Mouse (Mus musculus) embryonic fibroblast, embryonic 13.5 days (primary cell): ENCODE measurements at regions not wholly inside any gene's neighbourhood (a gene's known extent, or its start where the extent isn't known, plus 50 kb on each side); places are given as distances from the start of the nearest gene placed in this dataset.

Experiments used
- H3K27ac ChIP-seq: 2 replicates; pipeline ENCODE4 v1.5.1; 2012; ENCODE audit warnings: low read length, control low read depth, inconsistent platforms; ENCODE audit not compliant: insufficient read depth
- H3K4me1 ChIP-seq: 2 replicates; pipeline ENCODE4 v1.6.1; 2011; ENCODE audit warnings: low read length; ENCODE audit not compliant: control insufficient read depth, insufficient read depth
- H3K4me3 ChIP-seq: 2 replicates; pipeline ENCODE4 v1.5.1; 2011; ENCODE audit warnings: mild to moderate bottlenecking, control low read depth, low read length; ENCODE audit not compliant: insufficient read depth
- CTCF ChIP-seq: IDR thresholded peaks from 2 replicates; pipeline ENCODE4 v1.5.1; 2011; ENCODE audit warnings: mild to moderate bottlenecking, control low read depth, low read length, moderate library complexity, borderline replicate concordance; ENCODE audit not compliant: insufficient read depth
- POLR2A ChIP-seq: IDR thresholded peaks from 2 replicates; pipeline ENCODE4 v1.6.1; 2011; ENCODE audit warnings: low read depth, mild to moderate bottlenecking, control low read depth, low read length, moderate library complexity

DNA sequence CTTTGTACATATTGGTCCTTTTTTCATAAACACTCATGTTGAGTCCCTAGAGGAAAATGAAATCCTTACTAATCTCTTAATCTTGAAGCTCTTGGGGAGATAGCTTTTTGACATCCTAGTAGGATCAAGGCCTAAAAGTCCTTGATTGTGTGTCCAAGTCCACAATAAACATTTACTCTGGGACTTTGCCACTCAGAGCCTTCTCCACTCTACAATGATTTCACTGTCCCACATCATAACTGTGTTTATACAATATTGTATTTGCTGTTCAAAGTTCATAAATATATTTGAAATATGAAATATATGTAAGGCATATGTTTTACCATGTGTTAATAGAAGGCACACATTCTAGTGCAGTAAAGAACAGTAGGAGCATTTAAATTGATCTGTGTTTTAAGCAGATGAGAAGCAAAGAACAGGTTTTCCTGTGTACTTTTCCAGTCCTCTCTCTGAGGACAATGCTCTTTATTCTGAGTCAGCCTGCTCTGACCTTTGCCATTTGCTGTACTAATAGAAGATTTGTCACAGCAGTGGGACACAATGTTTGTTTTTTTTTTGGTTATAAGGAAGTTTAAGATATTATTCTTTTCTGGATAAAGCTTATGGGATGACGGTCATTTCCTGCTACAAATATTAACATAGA, 130.7 kb upstream of the Gprin3 start:
- Histone ChIP-seq H3K27ac (no peak overlapping the region), H3K4me3 (no peak overlapping the region), H3K4me1 (no peaks in the 10 kb centered on the region)
- TF ChIP-seq CTCF (no peak), POLR2A (no peak)

DNA sequence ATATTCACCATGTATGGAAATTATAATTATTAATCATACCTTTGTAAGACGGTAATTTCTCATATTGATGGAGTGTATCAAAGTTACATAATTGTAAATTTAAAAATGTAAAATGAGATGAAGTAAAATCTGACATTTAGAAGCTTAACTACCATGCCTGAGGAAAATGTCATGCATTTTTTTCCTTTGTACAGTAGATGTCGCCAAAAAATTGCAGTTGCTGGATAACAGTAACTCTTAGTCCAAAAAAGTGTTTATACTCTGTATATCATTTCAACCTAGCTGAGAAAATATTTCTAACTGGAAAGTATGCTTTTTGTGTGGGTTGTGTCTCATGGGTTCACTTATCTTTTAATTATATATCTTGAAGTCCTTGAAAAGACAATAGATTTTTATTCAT, 110.9 kb upstream of the Gprin3 start:
- Histone ChIP-seq H3K4me3 (no peak overlapping the region), H3K4me1 (no peaks in the 10 kb centered on the region), H3K27ac (no peak overlapping the region)
- TF ChIP-seq POLR2A (no peak), CTCF (no peak)

DNA sequence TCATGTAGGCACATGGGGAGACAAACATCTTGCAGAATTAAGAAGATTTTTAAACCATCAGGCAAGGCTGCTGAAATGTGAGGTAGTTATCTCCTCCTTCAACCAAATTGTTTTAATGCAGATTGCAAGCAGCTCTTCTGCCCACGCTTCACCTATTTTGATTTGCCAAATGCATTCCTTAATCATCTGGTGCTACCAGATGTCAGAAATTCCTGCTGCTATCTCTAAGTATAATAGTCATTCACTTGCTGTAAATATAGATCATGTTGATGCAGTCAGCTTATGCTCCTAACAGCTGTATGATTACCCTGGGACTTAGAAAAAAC, 98.8 kb upstream of the Gprin3 start:
- Histone ChIP-seq H3K27ac (no peak overlapping the region), H3K4me1 (no peaks in the 10 kb centered on the region), H3K4me3 (no peak overlapping the region)
- TF ChIP-seq POLR2A (no peak), CTCF (no peak)

DNA sequence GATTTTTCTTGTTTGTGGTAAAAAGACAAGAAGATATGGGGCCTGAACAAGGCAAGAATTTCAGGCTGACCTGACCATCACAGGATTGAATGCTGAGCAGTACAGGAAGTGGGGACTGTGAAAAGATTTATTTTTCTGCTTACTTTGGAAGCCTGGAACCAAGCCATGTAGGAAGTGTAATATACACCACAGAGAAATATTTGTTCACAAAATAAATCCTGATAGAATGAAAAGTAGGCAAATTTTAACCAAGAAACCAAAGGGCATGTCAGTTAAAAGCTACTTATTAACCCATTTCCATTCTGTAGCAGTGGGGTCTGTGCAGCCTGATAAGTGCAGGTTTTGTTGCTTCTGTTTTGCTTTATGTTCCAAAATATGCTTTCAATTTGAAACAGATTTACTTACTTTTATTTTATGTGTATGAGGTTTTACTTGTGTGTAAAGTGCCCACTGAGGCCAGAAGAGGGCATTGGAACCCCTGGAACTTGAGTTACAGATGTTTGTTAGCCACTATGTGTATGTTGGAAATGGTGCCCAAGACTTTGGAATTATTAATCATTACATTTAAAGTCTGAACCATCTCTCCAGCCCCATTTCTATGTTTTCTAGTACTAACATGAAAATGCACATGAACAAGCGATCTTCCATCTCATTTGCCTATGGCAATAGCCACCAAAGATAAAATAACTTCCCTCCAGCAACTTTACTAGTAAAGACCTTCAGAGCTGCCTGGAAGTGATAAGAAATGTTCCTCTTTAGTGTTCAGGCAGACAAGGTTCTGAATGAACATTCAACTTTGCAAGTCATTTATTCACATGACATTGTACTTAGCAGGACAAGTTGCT, 98.2 kb upstream of the Gprin3 start:
- Histone ChIP-seq H3K4me1 (no peaks in the 10 kb centered on the region), H3K4me3 (no peak overlapping the region), H3K27ac (no peak overlapping the region)
- TF ChIP-seq CTCF (no peak), POLR2A (no peak)

DNA sequence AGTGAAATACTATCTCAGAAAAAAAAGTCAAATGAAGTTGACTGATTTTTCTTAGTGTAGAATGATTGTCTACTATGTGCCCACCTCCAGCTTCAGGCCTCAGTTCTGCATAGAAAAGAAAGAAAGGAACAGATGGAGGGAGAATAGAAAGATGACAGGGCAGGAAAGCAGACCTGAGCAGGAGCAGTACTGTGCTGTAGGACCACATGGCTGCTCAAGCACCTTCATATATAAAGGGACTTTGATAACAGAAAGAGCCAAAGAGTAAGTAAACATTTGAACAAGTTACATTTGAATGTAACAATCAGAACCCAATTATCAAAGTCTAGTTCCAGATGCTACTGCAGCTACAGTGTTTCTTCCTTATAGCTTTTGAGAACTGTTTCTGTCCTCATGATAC, 96.9 kb upstream of the Gprin3 start:
- H3K4me1 ChIP-seq: no peaks in the 10 kb centered on the region
- no peak overlapping the region for H3K4me3 ChIP-seq
- TF ChIP-seq CTCF (no peak), POLR2A (no peak)
- no peak overlapping the region for H3K27ac ChIP-seq

DNA sequence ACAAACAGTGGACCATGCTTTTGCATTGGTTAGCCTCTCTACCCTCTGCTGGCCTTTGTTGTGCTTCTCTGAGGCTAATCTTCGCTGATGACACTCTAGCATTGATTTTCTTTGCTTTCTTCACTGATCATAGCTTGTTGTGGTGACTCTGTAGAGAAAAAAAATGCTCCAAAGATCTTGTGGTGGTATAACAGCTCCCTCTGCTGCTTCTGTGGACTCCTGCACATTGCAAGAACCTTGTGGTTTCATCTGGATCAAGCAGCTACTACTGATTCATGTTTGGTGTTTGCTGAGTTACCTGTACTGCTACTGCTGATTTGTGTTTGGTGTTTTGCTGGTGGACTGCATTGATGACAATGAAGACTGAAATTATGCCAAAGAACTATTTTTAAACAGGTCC, 74.7 kb upstream of the Gprin3 start:
- no peaks in the 10 kb centered on the region for H3K4me1 ChIP-seq
- TF ChIP-seq POLR2A: no peak
- no peak for TF ChIP-seq CTCF

DNA sequence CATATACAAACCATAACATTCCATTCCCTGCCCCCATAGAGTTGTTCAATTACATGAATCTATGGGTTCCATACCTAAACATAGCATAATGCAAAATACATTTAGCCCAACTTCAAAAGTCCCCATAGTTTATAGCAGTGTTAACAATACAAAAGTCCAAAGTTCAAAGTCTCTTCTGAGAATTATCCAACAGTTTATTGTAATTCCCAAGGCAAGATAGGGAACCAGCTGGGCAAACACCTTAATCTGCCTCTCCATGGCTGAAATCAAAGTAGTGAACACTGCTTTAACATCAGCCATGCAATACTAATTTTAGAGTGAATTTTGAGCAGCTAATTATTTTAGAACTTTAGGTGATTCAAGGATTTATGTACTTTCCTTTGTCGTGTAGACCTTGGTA, 72.7 kb upstream of the Gprin3 start:
- Histone ChIP-seq H3K4me3 (no peak overlapping the region), H3K27ac (no peak overlapping the region), H3K4me1 (no peaks in the 10 kb centered on the region)
- TF ChIP-seq CTCF (no peak), POLR2A (no peak)

More for the DNA sequence above, 74.7 kb upstream of the Gprin3 start:
- no peak overlapping the region for H3K27ac ChIP-seq
- H3K4me3 ChIP-seq: no peak overlapping the region

DNA sequence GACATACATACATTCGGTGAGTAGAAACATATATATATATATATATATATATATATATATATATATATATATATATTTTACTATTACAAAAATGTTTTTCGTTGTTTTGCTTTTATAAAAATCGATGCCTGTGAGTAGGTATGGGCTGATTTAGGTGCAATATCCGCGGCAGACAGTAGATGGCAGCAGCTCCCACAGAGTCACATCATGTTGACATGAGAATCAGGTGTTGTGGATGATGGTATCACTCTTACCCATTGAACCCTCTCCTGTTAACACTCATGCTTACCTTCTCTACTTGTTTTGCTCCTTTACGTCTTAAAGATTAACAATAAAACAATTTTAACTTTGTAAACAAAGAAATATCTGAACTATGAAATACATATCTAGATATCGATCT, 72.0 kb upstream of the Gprin3 start:
- TF ChIP-seq CTCF (peak; percentile 87; the same call in 1 of the 2 replicates), POLR2A (no peak)
- no peak overlapping the region for H3K27ac ChIP-seq
- H3K4me1 ChIP-seq: no peaks in the 10 kb centered on the region
- H3K4me3 ChIP-seq: no peak overlapping the region

DNA sequence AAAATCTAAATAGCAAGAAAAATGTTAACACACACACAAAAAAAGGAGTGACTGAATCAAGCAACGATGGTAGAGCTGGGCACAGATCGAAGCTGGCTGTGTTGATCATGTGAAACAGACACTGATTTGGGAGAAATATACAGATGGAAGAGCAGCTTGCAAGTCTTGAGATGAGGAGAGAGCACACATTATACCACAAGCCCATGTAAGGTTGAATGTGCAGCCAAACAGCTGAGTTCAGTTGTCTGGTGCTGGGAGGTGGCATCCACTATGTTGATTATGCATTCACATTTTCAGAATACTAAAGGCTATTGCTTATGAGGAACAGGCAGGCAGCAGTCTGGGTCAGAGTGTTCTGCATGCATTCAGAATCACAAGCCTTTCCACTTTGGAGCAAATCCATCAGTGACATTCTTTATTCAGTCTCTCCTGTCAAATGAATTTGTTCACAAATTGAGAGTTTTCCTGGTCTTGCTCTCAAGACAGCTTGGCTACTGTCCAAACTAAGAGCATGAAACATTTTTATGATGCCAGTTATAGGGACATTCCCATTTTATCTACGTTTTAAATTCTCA, 63.0 kb upstream of the Gprin3 start:
- Histone ChIP-seq H3K4me1 (no peaks in the 10 kb centered on the region), H3K27ac (no peak overlapping the region), H3K4me3 (no peak overlapping the region)
- TF ChIP-seq POLR2A (no peak), CTCF (no peak)

DNA sequence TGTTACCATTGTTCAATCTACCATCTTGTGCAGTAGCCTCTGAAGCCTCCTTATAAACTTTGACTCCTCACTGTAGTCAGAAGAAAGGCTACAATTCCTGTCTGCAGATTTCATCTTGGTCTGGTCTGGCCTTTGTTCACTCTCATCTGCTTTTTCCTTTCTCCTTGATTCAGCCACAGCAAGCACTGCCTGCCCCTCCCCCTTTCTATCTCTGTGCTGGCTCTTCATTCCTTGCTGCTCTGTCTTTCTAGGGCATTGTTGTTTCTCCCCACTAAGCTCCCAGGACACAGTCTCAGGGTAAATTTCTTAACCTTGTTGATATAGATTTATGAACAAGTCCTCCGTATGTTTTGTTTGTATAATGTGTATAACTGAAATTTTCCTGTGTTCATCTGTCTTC, 62.3 kb upstream of the Gprin3 start:
- TF ChIP-seq POLR2A (no peak), CTCF (no peak)
- no peaks in the 10 kb centered on the region for H3K4me1 ChIP-seq
- H3K27ac ChIP-seq: no peak overlapping the region
- no peak overlapping the region for H3K4me3 ChIP-seq
